Mouse (Mus musculus) megakaryocyte, embryonic 14.5 days (primary cell): ENCODE measurements around the gene Scyl1.

ENCODE experiments used
- FLI1 ChIP-seq: IDR thresholded peaks from 2 replicates; pipeline ENCODE4 v1.6.1; 2012; ENCODE audit warnings: low read length, inconsistent platforms, mixed read lengths
- GATA1 ChIP-seq: IDR thresholded peaks from 3 replicates; pipeline ENCODE4 v1.6.1; 2012; ENCODE audit warnings: mixed read lengths, low read length, inconsistent platforms, borderline replicate concordance

DNA sequence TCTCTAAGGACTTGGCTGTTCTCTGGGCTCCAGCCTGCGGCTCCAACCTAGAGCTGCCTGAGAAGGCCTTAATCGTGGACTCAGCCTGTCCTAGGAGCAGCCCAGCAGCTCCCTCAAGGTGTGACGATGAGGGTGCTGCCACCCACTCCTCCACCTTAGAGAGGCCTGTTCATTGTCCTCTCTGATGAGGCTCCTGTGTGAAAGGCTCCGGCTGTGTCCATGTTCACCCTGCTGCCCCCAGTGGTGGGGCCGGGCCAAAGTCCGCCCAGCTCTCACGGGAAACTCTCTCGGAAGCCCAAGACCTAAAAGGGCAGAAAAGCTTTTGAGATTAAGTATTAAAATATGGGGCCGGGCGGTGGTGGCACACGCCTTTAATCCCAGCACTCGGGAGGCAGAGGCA, 48.3 kb upstream of the Scyl1 start:
- TF ChIP-seq FLI1 (no peak), GATA1 (no peak)
